Mouse (Mus musculus): Measurements from ENCODE around the gene Wwox. TPM values are rescaled to one million over a fixed set of nuclear protein-coding genes. Genes with fewer than 3 reads are reported as not detected.

Wwox gene
- polyA plus RNA-seq, 1 experiment from 2014 or later = 10.5 TPM

GRCm38 (mm10) chr8:114770856-114771776, 331.7 kb downstream of the Wwox start:
- no peaks in the 10 kb centered on the region for H3K9me3 ChIP-seq
- H3K27me3 ChIP-seq = no peaks in the 10 kb centered on the region
- no peak for ATAC-seq (ENCODE audit: insufficient number of reproducible peaks, insufficient read depth, low FRiP score, low TSS enrichment)
- peaks cover 19% of the 10 kb centered on the region for H3K4me1 ChIP-seq
- no peak overlapping the region for H3K27ac ChIP-seq
- 59% methylated on average over 31 of the region's 31 CpGs for WGBS
- no peak overlapping the region for H3K9ac ChIP-seq
- H3K36me3 ChIP-seq = no peaks in the 10 kb centered on the region
- H3K4me2 ChIP-seq (replicated peaks) = no peak overlapping the region
- H3K4me3 ChIP-seq = no peak overlapping the region

- Histone ChIP-seq H3K27me3 (no peaks in the 10 kb centered on the region), H3K27ac (no peak overlapping the region), H3K4me2 (replicated peaks) (no peak overlapping the region), H3K4me3 (no peak overlapping the region), H3K36me3 (no peaks in the 10 kb centered on the region), H3K4me1 (peaks cover 19% of the 10 kb centered on the region), H3K9me3 (no peaks in the 10 kb centered on the region), H3K9ac (no peak overlapping the region)
- WGBS = 38% methylated on average over 1 of the region's 1 CpGs
- ATAC-seq (ENCODE audit: insufficient number of reproducible peaks, insufficient read depth, low FRiP score, low TSS enrichment) = no peak
Measured at GRCm38 (mm10) chr8:114772276-114772849, 332.9 kb downstream of the Wwox start.

- 0 out of 2 replicates have a peak, but pooled peaks have one; percentile 45 for ATAC-seq (ENCODE audit: insufficient number of reproducible peaks, insufficient read depth, low FRiP score, low TSS enrichment)
- no peaks in the 10 kb centered on the region for H3K9me3 ChIP-seq
- no peak overlapping the region for H3K9ac ChIP-seq
- no peak overlapping the region for H3K4me3 ChIP-seq
- H3K27me3 ChIP-seq = no peaks in the 10 kb centered on the region
- H3K36me3 ChIP-seq = no peaks in the 10 kb centered on the region
- peak overlapping the region; percentile 3; the same call in 1 of the 2 replicates for H3K4me2 ChIP-seq (replicated peaks)
- peak overlapping the region; percentile 41; the same call in 1 of the 2 replicates for H3K27ac ChIP-seq
- peaks cover 22% of the 10 kb centered on the region for H3K4me1 ChIP-seq
- 40% methylated on average over 23 of the region's 23 CpGs for WGBS
Measured at GRCm38 (mm10) chr8:114773461-114774414, 334.3 kb downstream of the Wwox start.

GRCm38 (mm10) chr8:114774415-114774775, 334.9 kb downstream of the Wwox start:
- Histone ChIP-seq H3K27me3 (no peaks in the 10 kb centered on the region), H3K9me3 (no peaks in the 10 kb centered on the region), H3K27ac (no peak overlapping the region), H3K36me3 (no peaks in the 10 kb centered on the region), H3K9ac (no peak overlapping the region), H3K4me3 (no peak overlapping the region), H3K4me1 (peaks cover 22% of the 10 kb centered on the region), H3K4me2 (replicated peaks) (peak overlapping the region; percentile 3; the same call in 1 of the 2 replicates)
- 69% methylated on average over 6 of the region's 6 CpGs for WGBS
- ATAC-seq (ENCODE audit: insufficient number of reproducible peaks, insufficient read depth, low FRiP score, low TSS enrichment) = no peak

GRCm38 (mm10) chr8:114775543-114775942, 336.1 kb downstream of the Wwox start:
- no peaks in the 10 kb centered on the region for H3K9me3 ChIP-seq
- no peak overlapping the region for H3K4me3 ChIP-seq
- H3K9ac ChIP-seq = no peak overlapping the region
- no peak overlapping the region for H3K27ac ChIP-seq
- peaks cover 22% of the 10 kb centered on the region for H3K4me1 ChIP-seq
- no peaks in the 10 kb centered on the region for H3K36me3 ChIP-seq
- no peak for ATAC-seq (ENCODE audit: insufficient number of reproducible peaks, insufficient read depth, low FRiP score, low TSS enrichment)
- H3K27me3 ChIP-seq = no peaks in the 10 kb centered on the region
- no peak overlapping the region for H3K4me2 ChIP-seq (replicated peaks)
- WGBS = 75% methylated on average over 8 of the region's 8 CpGs

- Histone ChIP-seq H3K9ac (no peak overlapping the region), H3K27ac (no peak overlapping the region), H3K4me3 (no peak overlapping the region), H3K9me3 (no peaks in the 10 kb centered on the region), H3K4me1 (peaks cover 22% of the 10 kb centered on the region), H3K4me2 (replicated peaks) (no peak overlapping the region), H3K27me3 (no peaks in the 10 kb centered on the region), H3K36me3 (no peaks in the 10 kb centered on the region)
- ATAC-seq (ENCODE audit: insufficient number of reproducible peaks, insufficient read depth, low FRiP score, low TSS enrichment) = no peak
- WGBS = 79% methylated on average over 9 of the region's 9 CpGs
Measured at GRCm38 (mm10) chr8:114776696-114777095, 337.2 kb downstream of the Wwox start.

GRCm38 (mm10) chr8:114777271-114777980, 338.0 kb downstream of the Wwox start:
- ATAC-seq (ENCODE audit: insufficient number of reproducible peaks, insufficient read depth, low FRiP score, low TSS enrichment) = no peak
- Histone ChIP-seq H3K9me3 (no peaks in the 10 kb centered on the region), H3K4me3 (no peak overlapping the region), H3K4me2 (replicated peaks) (no peak overlapping the region), H3K27ac (no peak overlapping the region), H3K4me1 (peaks cover 22% of the 10 kb centered on the region), H3K27me3 (no peaks in the 10 kb centered on the region), H3K9ac (no peak overlapping the region), H3K36me3 (no peaks in the 10 kb centered on the region)
- WGBS = 67% methylated on average over 10 of the region's 10 CpGs

GRCm38 (mm10) chr8:114779002-114779401, 339.5 kb downstream of the Wwox start:
- Histone ChIP-seq H3K9ac (no peak overlapping the region), H3K4me1 (peaks cover 12% of the 10 kb centered on the region), H3K4me2 (replicated peaks) (no peak overlapping the region), H3K9me3 (no peaks in the 10 kb centered on the region), H3K27ac (no peak overlapping the region), H3K36me3 (no peaks in the 10 kb centered on the region), H3K27me3 (peaks cover 3% of the 10 kb centered on the region; the same call in 1 of the 2 replicates), H3K4me3 (no peak overlapping the region)
- 93% methylated on average over 9 of the region's 9 CpGs for WGBS
- no peak for ATAC-seq (ENCODE audit: insufficient number of reproducible peaks, insufficient read depth, low FRiP score, low TSS enrichment)

GRCm38 (mm10) chr8:114783321-114783720, 343.9 kb downstream of the Wwox start:
- 76% methylated on average over 8 of the region's 8 CpGs for WGBS
- no peak for ATAC-seq (ENCODE audit: insufficient number of reproducible peaks, insufficient read depth, low FRiP score, low TSS enrichment)
- Histone ChIP-seq H3K9ac (no peak overlapping the region), H3K9me3 (no peaks in the 10 kb centered on the region), H3K27me3 (peaks cover 3% of the 10 kb centered on the region; the same call in 1 of the 2 replicates), H3K4me1 (0 out of 2 replicates have a peak, but pooled peaks cover 3% of the 10 kb centered on the region), H3K4me3 (no peak overlapping the region), H3K4me2 (replicated peaks) (no peak overlapping the region), H3K27ac (no peak overlapping the region), H3K36me3 (no peaks in the 10 kb centered on the region)

GRCm38 (mm10) chr8:114785834-114786233, 346.4 kb downstream of the Wwox start:
- WGBS = 89% methylated on average over 11 of the region's 11 CpGs

GRCm38 (mm10) chr8:114789616-114790015, 350.2 kb downstream of the Wwox start:
- no peak for ATAC-seq (ENCODE audit: insufficient number of reproducible peaks, insufficient read depth, low FRiP score, low TSS enrichment)
- Histone ChIP-seq H3K9me3 (no peaks in the 10 kb centered on the region), H3K27me3 (no peaks in the 10 kb centered on the region), H3K4me3 (no peak overlapping the region), H3K4me2 (replicated peaks) (no peak overlapping the region), H3K4me1 (0 out of 2 replicates have a peak, but pooled peaks cover 3% of the 10 kb centered on the region), H3K27ac (no peak overlapping the region), H3K9ac (no peak overlapping the region), H3K36me3 (no peaks in the 10 kb centered on the region)
- 84% methylated on average over 7 of the region's 7 CpGs for WGBS

More at GRCm38 (mm10) chr8:114785834-114786233, 346.4 kb downstream of the Wwox start:
- H3K4me1 ChIP-seq = 0 out of 2 replicates have a peak, but pooled peaks cover 3% of the 10 kb centered on the region
- no peaks in the 10 kb centered on the region for H3K36me3 ChIP-seq
- H3K27me3 ChIP-seq = peaks cover 3% of the 10 kb centered on the region; the same call in 1 of the 2 replicates
- no peak for ATAC-seq (ENCODE audit: insufficient number of reproducible peaks, insufficient read depth, low FRiP score, low TSS enrichment)
- H3K4me2 ChIP-seq (replicated peaks) = no peak overlapping the region
- H3K9ac ChIP-seq = no peak overlapping the region
- H3K4me3 ChIP-seq = no peak overlapping the region
- H3K27ac ChIP-seq = no peak overlapping the region
- H3K9me3 ChIP-seq = no peaks in the 10 kb centered on the region
